Mouse (Mus musculus): ENCODE data around the gene Wdr19.

DNA sequence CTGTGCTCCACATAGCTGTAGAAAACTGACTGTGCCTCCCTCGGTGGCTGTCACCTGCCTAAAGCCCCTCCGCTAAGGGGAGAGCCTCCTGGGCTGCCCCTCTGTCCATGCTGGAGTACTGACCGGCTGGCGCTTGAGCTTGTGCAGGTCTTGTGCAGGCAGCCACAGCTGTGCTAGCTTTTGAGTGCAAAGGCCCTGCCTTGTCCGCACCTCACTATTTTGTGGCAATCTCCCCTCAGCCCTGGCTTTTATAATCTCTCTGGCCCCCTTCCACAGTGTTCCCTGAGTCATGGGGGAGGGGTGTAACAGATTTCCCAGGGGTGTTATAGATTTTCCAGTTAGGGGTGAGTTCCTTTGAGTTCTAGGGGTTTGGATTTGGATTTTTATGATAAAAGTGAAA, 47.7 kb upstream of the Wdr19 start:
- TF ChIP-seq CTCF (IDR thresholded peaks at IDR 0.05; ENCODE audit: low read depth, low read length) (no peak), POLR2A (IDR thresholded peaks at IDR 0.05; ENCODE audit: insufficient read depth, low read length) (no peak), EP300 (IDR thresholded peaks at IDR 0.05; ENCODE audit: insufficient read depth, low read depth, low read length) (no peak)

Data from ES-Bruce4 (cell line).